13 mouse cellular contexts compared by ENCODE assay signal in the genomic region with DNA sequence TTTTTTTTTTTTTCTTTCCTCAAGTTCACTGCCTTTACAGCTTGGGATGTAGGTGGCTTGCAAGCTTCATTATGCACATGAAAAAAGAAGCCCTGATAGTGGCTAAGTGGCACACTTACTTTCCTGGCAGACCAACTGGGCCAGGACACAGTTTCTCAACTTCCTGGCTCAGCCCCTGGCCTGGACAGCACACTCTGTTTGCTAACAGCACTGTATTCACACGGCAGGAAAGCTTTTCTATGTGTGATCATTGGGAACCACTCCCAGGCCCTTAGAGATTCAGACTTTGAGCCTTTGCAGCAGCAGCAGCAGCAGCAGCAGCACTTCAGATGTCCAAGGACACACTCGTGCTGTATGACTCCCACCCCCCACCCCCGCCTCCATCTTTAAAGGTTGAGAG. TPM values are rescaled to one million over a fixed set of nuclear protein-coding genes. Genes with fewer than 3 reads are reported as not detected.
DNase-seq lines count a peak whose midpoint lies in the region; ATAC-seq lines count a peak whose summit lies in the region.
"Had no signal": no experiment of that assay in that cellular context is flagged by ENCODE, and none has a peak within 500 bp of the region (broad histone marks: within the 10 kb centered on the region; RNA-seq: fewer than 3 reads in every experiment).

No protein-coding gene starts in this region.

- H3K27ac ChIP-seq in liver, embryonic 11.5 days (ENCODE audit: low read depth, low read length), result no peak overlapping the region
- no peak overlapping the region for H3K27ac ChIP-seq in liver, embryonic 12.5 days
- peak overlapping the region; percentile 37 to 51; a peak in 2 of 4 replicates for H3K27ac ChIP-seq in heart, embryonic 14.5 days (replicated peaks in 1 of 2; ENCODE audit: control insufficient read depth in 1 of 2, insufficient read depth in 1 of 2, low read depth in 2 of 2, low read length in 2 of 2)
- H3K27ac ChIP-seq in liver, embryonic 16.5 days (ENCODE audit: low read length), result no peak overlapping the region
- H3K27ac ChIP-seq: midbrain, embryonic 12.5 days; neural tube, embryonic 15.5 days had no signal

- H3K4me2 ChIP-seq in liver, embryonic 11.5 days, result no peak overlapping the region
- no peak overlapping the region for H3K4me2 ChIP-seq in liver, embryonic 12.5 days
- no peak overlapping the region for H3K4me2 ChIP-seq in heart, embryonic 14.5 days (ENCODE audit: low read length)
- H3K4me2 ChIP-seq in liver, embryonic 16.5 days (ENCODE audit: low read depth, low read length), result no peak overlapping the region
- H3K4me2 ChIP-seq: midbrain, embryonic 12.5 days; neural tube, embryonic 15.5 days had no signal

- H3K4me1 ChIP-seq in liver, embryonic 11.5 days (replicated peaks; ENCODE audit: control insufficient read depth, insufficient read depth, low read length), result no peaks in the 10 kb centered on the region
- H3K4me1 ChIP-seq in liver, embryonic 12.5 days, result 0 out of 2 replicates have a peak, but pooled peaks cover 13% of the 10 kb centered on the region
- peaks cover 13 to 16% of the 10 kb centered on the region in 2 experiments for H3K4me1 ChIP-seq in heart, embryonic 14.5 days (ENCODE audit: control insufficient read depth in 2 of 2, insufficient read depth in 2 of 2, low read length in 2 of 2)
- H3K4me1 ChIP-seq in liver, embryonic 16.5 days (ENCODE audit: control insufficient read depth, low read depth, low read length), result no peaks in the 10 kb centered on the region
- H3K4me1 ChIP-seq: midbrain, embryonic 12.5 days; neural tube, embryonic 15.5 days had no signal

- H3K4me3 ChIP-seq in liver, embryonic 11.5 days (ENCODE audit: low read depth, low read length), result no peak overlapping the region
- no peak overlapping the region for H3K4me3 ChIP-seq in liver, embryonic 12.5 days
- H3K4me3 ChIP-seq in heart, embryonic 14.5 days (ENCODE audit: control insufficient read depth in 1 of 2, insufficient read depth in 1 of 2, low read depth in 1 of 2, low read length in 2 of 2), result no peak overlapping the region
- no peak overlapping the region for H3K4me3 ChIP-seq in liver, embryonic 16.5 days (ENCODE audit: low read depth, low read length)
- H3K4me3 ChIP-seq: midbrain, embryonic 12.5 days; neural tube, embryonic 15.5 days had no signal

- no peaks in the 10 kb centered on the region for H3K27me3 ChIP-seq in liver, embryonic 11.5 days (replicated peaks; ENCODE audit: control insufficient read depth, insufficient read depth, low read length)
- no peaks in the 10 kb centered on the region for H3K27me3 ChIP-seq in liver, embryonic 12.5 days (replicated peaks)
- H3K27me3 ChIP-seq in heart, embryonic 14.5 days (ENCODE audit: control insufficient read depth, insufficient read depth, low read length), result no peaks in the 10 kb centered on the region
- no peaks in the 10 kb centered on the region for H3K27me3 ChIP-seq in liver, embryonic 16.5 days (ENCODE audit: control insufficient read depth, insufficient read depth, low read depth, low read length)
- H3K27me3 ChIP-seq: midbrain, embryonic 12.5 days; neural tube, embryonic 15.5 days had no signal

- no peak for ATAC-seq in liver, embryonic 11.5 days (replicated peaks; ENCODE audit: low FRiP score)
- no peak for ATAC-seq in liver, embryonic 12.5 days
- ATAC-seq in heart, embryonic 14.5 days (ENCODE audit: insufficient number of reproducible peaks, insufficient read depth, low FRiP score, low read depth), result 0 out of 2 replicates have a peak, but pooled peaks have one; percentile 56
- ATAC-seq in liver, embryonic 16.5 days (ENCODE audit: low read depth), result peak; percentile 86

- DNase-seq in liver, embryonic 11.5 days (ENCODE audit: low spot score), result peak; percentile 24
- DNase-seq in yolk sac, embryonic 10.5 days (ENCODE audit: low spot score), result peak; percentile 70
- no peak for DNase-seq in adrenal gland, adult 18-20 months (ENCODE audit: low spot score in 2 of 2)
- no peak for DNase-seq in retina, postnatal 1 day

- WGBS in liver, embryonic 11.5 days, result 58% methylated on average over 3 of the region's 3 CpGs
- WGBS in liver, embryonic 12.5 days (ENCODE audit: insufficient replicate concordance), result 41% methylated on average over 3 of the region's 3 CpGs
- WGBS in heart, embryonic 14.5 days, result 30% methylated on average over 3 of the region's 3 CpGs
- WGBS in liver, embryonic 16.5 days (ENCODE audit: insufficient replicate concordance), result 30% methylated on average over 3 of the region's 3 CpGs

- H3K9me3 ChIP-seq in liver, embryonic 11.5 days (ENCODE audit: control insufficient read depth, low read length), result no peaks in the 10 kb centered on the region
- H3K9me3 ChIP-seq in liver, embryonic 12.5 days (replicated peaks), result no peaks in the 10 kb centered on the region
- no peaks in the 10 kb centered on the region for H3K9me3 ChIP-seq in heart, embryonic 14.5 days (ENCODE audit: control insufficient read depth, low read length)
- no peaks in the 10 kb centered on the region for H3K9me3 ChIP-seq in liver, embryonic 16.5 days (replicated peaks; ENCODE audit: control insufficient read depth, low read length)
- H3K9me3 ChIP-seq: G1E; midbrain, embryonic 12.5 days; neural tube, embryonic 15.5 days had no signal

- no peak overlapping the region for H3K9ac ChIP-seq in liver, embryonic 11.5 days (ENCODE audit: low read depth, low read length)
- H3K9ac ChIP-seq in liver, embryonic 12.5 days, result no peak overlapping the region
- H3K9ac ChIP-seq in heart, embryonic 14.5 days (ENCODE audit: low read length), result no peak overlapping the region
- no peak overlapping the region for H3K9ac ChIP-seq in liver, embryonic 16.5 days (ENCODE audit: low read depth, low read length)
- H3K9ac ChIP-seq: midbrain, embryonic 12.5 days; neural tube, embryonic 15.5 days had no signal

- no peaks in the 10 kb centered on the region for H3K36me3 ChIP-seq in liver, embryonic 11.5 days (ENCODE audit: control insufficient read depth, insufficient read depth, low read length)
- no peaks in the 10 kb centered on the region for H3K36me3 ChIP-seq in liver, embryonic 12.5 days
- H3K36me3 ChIP-seq in heart, embryonic 14.5 days (ENCODE audit: control insufficient read depth, insufficient read depth, low read length), result no peaks in the 10 kb centered on the region
- no peaks in the 10 kb centered on the region for H3K36me3 ChIP-seq in liver, embryonic 16.5 days (ENCODE audit: control insufficient read depth, insufficient read depth)
- H3K36me3 ChIP-seq: G1E; midbrain, embryonic 12.5 days; neural tube, embryonic 15.5 days had no signal

RNA-seq across cellular contexts. Expression of a gene that starts 16.8 kb away (rescaled TPM):
- polyA plus RNA-seq in liver, embryonic 11.5 days (2014; fragmentation: Nextera tagmentation; extraction: Ambion mirVana), result 2.8 and 2.9 TPM in 2 replicates
- 1.4 TPM in 2 replicates for polyA plus RNA-seq in liver, embryonic 12.5 days (2016; fragmentation: Nextera tagmentation; extraction: Ambion mirVana)
- 8.5 and 10.2 TPM in 2 replicates for polyA plus RNA-seq in heart, embryonic 14.5 days (2014; fragmentation: Nextera tagmentation; extraction: Ambion mirVana)
- 0.91 and 0.96 TPM in 2 replicates for polyA plus RNA-seq in liver, embryonic 16.5 days (2015; fragmentation: Nextera tagmentation; extraction: Ambion mirVana)
- total RNA-seq in adrenal gland, adult 18-20 months (2021), result 10 to 100 TPM; 28.3 to 32.3 TPM
- total RNA-seq: common myeloid progenitor, adult 5-6 weeks had no signal

RNA-seq across cellular contexts. Expression of a gene that starts 54.2 kb away (rescaled TPM):
- polyA plus RNA-seq in liver, embryonic 11.5 days (2014; fragmentation: Nextera tagmentation; extraction: Ambion mirVana), result 0.14 TPM in 1 of 2 replicates, not detected in the other
- not detected in 2 replicates for polyA plus RNA-seq in liver, embryonic 12.5 days (2016; fragmentation: Nextera tagmentation; extraction: Ambion mirVana)
- not detected in 2 replicates for polyA plus RNA-seq in heart, embryonic 14.5 days (2014; fragmentation: Nextera tagmentation; extraction: Ambion mirVana)
- polyA plus RNA-seq in liver, embryonic 16.5 days (2015; fragmentation: Nextera tagmentation; extraction: Ambion mirVana), result not detected in 2 replicates
- not detected for total RNA-seq in adrenal gland, adult 18-20 months (2021)
- total RNA-seq: common myeloid progenitor, adult 5-6 weeks; G1E; heart, adult 18-20 months had no signal
- polyA plus RNA-seq: G1E; kidney, embryonic 16.5 days had no signal

Comparison
In these comparisons a context has a peak if more than half of its experiments do, and no peak if none do; other contexts are left out.
1. ATAC-seq: peak in heart, embryonic 14.5 days (single experiment) and liver, embryonic 16.5 days (single experiment); none in liver, embryonic 11.5 days (single experiment) and liver, embryonic 12.5 days (single experiment).
2. DNase-seq: peak in liver, embryonic 11.5 days (single experiment) and yolk sac, embryonic 10.5 days (single experiment); none in adrenal gland, adult 18-20 months (0 of 2) and retina, postnatal 1 day (single experiment).
3. H3K27ac ChIP-seq: peak in heart, embryonic 14.5 days (2 of 2); none in liver, embryonic 11.5 days (single experiment), liver, embryonic 12.5 days (single experiment) and liver, embryonic 16.5 days (single experiment).